Mouse (Mus musculus) neural tube, embryonic 14.5 days (tissue): ENCODE data around the gene Tdp1. TPM values are rescaled to one million over a fixed set of nuclear protein-coding genes. Genes with fewer than 3 reads are reported as not detected.

ENCODE experiments used
- ATAC-seq: fragments of 200-750 bp; cut with Nextera tagmentation; 2 replicates; pipeline ENCODE4 v1.8.0; 2017; ENCODE audit warnings: low read depth, mild to moderate bottlenecking, moderate TSS enrichment, moderate library complexity
- H3K27ac ChIP-seq: fragments of 300-500 bp; sonication (generic); 2 replicates; pipeline ENCODE4 v1.5.1; 2014; ENCODE audit warnings: low read depth, mild to moderate bottlenecking, control low read depth, low read length, moderate library complexity, mixed read lengths
- H3K27me3 ChIP-seq: fragments of 300-500 bp; sonication (generic); 2 replicates; pipeline ENCODE4 v1.6.1; 2014; ENCODE audit warnings: low read length; ENCODE audit not compliant: control insufficient read depth, insufficient read depth
- H3K36me3 ChIP-seq: fragments of 300-500 bp; sonication (generic); 2 replicates; pipeline ENCODE4 v1.6.1; 2014; ENCODE audit warnings: low read length, mixed read lengths; ENCODE audit not compliant: control insufficient read depth, insufficient read depth
- H3K4me1 ChIP-seq: fragments of 300-500 bp; sonication (generic); 2 replicates; pipeline ENCODE4 v1.6.1; 2014; ENCODE audit warnings: low read length; ENCODE audit not compliant: control insufficient read depth, insufficient read depth
- H3K4me2 ChIP-seq: fragments of 300-500 bp; sonication (generic); 2 replicates; pipeline ENCODE4 v1.6.1; 2014; ENCODE audit warnings: mild to moderate bottlenecking, low read depth, low read length, control low read depth
- H3K4me3 ChIP-seq: fragments of 300-500 bp; sonication (generic); 2 replicates; pipeline ENCODE4 v1.5.1; 2014; ENCODE audit warnings: low read depth, low read length, control low read depth, mixed read lengths
- H3K9ac ChIP-seq: fragments of 300-500 bp; sonication (generic); replicated peaks from 2 replicates; pipeline ENCODE4 v1.6.1; 2014; ENCODE audit warnings: low read depth, mild to moderate bottlenecking, control low read depth, low read length, mixed read lengths
- H3K9me3 ChIP-seq: fragments of 300-500 bp; sonication (generic); 2 replicates; pipeline ENCODE4 v1.6.1; 2016; ENCODE audit warnings: low read length; ENCODE audit not compliant: control insufficient read depth
- WGBS: fragments of 180-500 bp; shearing (Covaris S2); extraction: QIAGEN DNeasy Blood & Tissue Kit; methylation state at CpG from one replicate; pipeline ENCODE4 v1.1.7; 2014; 5-methylcytosine and 5-hydroxymethylcytosine counted together
- microRNA-seq: library from miRNA; unstranded; fragments of <30 nt; microRNA quantifications from one replicate; pipeline ENCODE4, GENCODE M21; 2016
- polyA plus RNA-seq: library from polyadenylated mRNA; unstranded; fragments of >200 nt; fragmentation: Nextera tagmentation; extraction: Ambion mirVana; gene quantifications from 2 replicates; pipeline ENCODE4 v1.2.1, GENCODE M21; 2014

The Tdp1 gene
- polyA plus RNA-seq, 1 experiment from 2014 or later, result 42.8 TPM

DNA sequence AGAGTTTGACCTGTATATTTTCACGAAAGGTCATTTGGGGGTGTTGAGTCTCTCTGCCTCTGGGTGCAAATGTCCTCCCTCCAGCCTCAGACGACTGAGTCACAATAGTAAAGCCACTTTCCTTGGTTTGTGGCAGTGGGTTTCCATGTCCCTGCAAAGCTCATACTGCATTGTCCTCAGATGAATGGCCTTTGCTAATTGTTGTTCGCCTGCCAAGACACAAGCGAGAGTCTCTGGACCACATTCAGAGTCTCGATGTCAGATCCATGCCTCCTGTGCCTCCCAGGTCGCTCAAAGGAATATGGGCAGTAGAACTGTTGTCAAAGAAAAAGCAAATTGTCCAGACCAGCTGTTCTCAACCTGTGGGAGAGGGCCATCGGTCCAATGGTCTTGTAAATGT is 116.1 kb downstream of the Tdp1 start:
- Histone ChIP-seq H3K27ac (no peak overlapping the region), H3K4me1 (no peaks in the 10 kb centered on the region), H3K4me2 (no peak overlapping the region), H3K27me3 (no peaks in the 10 kb centered on the region), H3K9ac (no peak overlapping the region), H3K4me3 (no peak overlapping the region), H3K9me3 (no peaks in the 10 kb centered on the region), H3K36me3 (no peaks in the 10 kb centered on the region)
- WGBS, result 75% methylated on average over 7 of the region's 7 CpGs
- no peak for ATAC-seq

DNA sequence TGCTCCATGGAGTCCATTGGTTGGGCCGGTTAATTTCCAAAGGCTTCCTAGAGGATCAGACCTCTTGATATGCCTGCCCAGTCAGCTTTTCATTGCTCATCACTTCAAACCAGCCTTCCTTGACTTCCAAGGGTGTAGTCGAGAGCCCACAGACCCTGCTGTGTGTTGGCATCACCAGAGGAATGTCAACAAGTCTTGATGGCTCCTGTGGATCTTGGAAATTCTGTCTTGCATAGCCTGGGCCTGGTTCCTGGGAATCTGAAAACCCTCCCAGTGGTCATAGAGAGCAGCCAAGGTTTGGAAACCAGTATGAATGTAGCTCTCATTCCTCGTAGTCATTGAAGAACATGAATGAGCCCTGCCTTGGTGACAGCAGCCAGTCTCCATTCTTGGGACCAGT is 116.9 kb downstream of the Tdp1 start:
- no peaks in the 10 kb centered on the region for H3K4me1 ChIP-seq
- H3K36me3 ChIP-seq, result no peaks in the 10 kb centered on the region
- 95% methylated on average over 3 of the region's 3 CpGs for WGBS
- ATAC-seq, result no peak
- no peak overlapping the region for H3K4me3 ChIP-seq
- no peaks in the 10 kb centered on the region for H3K27me3 ChIP-seq
- H3K27ac ChIP-seq, result no peak overlapping the region
- no peaks in the 10 kb centered on the region for H3K9me3 ChIP-seq
- H3K9ac ChIP-seq, result no peak overlapping the region
- no peak overlapping the region for H3K4me2 ChIP-seq

GRCm38 (mm10) chr12:100001910-100002309 is 117.6 kb downstream of the Tdp1 start:
- 87% methylated on average over 3 of the region's 3 CpGs for WGBS
- Histone ChIP-seq H3K9ac (no peak overlapping the region), H3K27ac (no peak overlapping the region), H3K36me3 (no peaks in the 10 kb centered on the region), H3K4me1 (no peaks in the 10 kb centered on the region), H3K27me3 (no peaks in the 10 kb centered on the region), H3K4me2 (no peak overlapping the region), H3K4me3 (no peak overlapping the region), H3K9me3 (no peaks in the 10 kb centered on the region)
- no peak for ATAC-seq

GRCm38 (mm10) chr12:100002914-100003587 is 118.7 kb downstream of the Tdp1 start:
- ATAC-seq, result no peak
- no peaks in the 10 kb centered on the region for H3K9me3 ChIP-seq
- 37% methylated on average over 8 of the region's 8 CpGs for WGBS
- H3K27ac ChIP-seq, result no peak overlapping the region
- no peaks in the 10 kb centered on the region for H3K36me3 ChIP-seq
- H3K4me1 ChIP-seq, result no peaks in the 10 kb centered on the region
- H3K27me3 ChIP-seq, result no peaks in the 10 kb centered on the region
- H3K4me3 ChIP-seq, result no peak overlapping the region
- no peak overlapping the region for H3K9ac ChIP-seq
- no peak overlapping the region for H3K4me2 ChIP-seq

Small RNA genes lying within 50 kb of the gene (microRNA-seq; reads per million reads assigned to microRNA genes)
- gene Gm23291, result not detected

Other genes with a start within 250 kb of the Tdp1 start
- gene Efcab11, start 78 bp upstream of the Tdp1 start, polyA plus RNA-seq, result 2.2 and 3.6 TPM in 2 replicates
- 0.40 and 0.55 TPM in 2 replicates for gene Kcnk13, start 80.0 kb downstream of the Tdp1 start, polyA plus RNA-seq
- gene Psmc1, start 225.6 kb downstream of the Tdp1 start, polyA plus RNA-seq, result 281 and 306 TPM in 2 replicates